Mouse (Mus musculus): ENCODE measurements around the gene Rhox2e. TPM values are rescaled to one million over a fixed set of nuclear protein-coding genes. Genes with fewer than 3 reads are reported as not detected.
"Not testable (repeated sequence)": the region's sequence is repeated elsewhere in the genome, so short reads cannot be mapped to it uniquely, and the experiment has no call there.

The Rhox2e gene
- not detected in 2 replicates for polyA plus RNA-seq (2015; fragmentation: Nextera tagmentation; extraction: Ambion mirVana)

GRCm38 (mm10) chrX:37530152-37530551 lies at the start of gene Rhox2e:
Rhox2e (plus strand) TSS chrX:37530452.
- H3K9ac ChIP-seq; H3K4me2 ChIP-seq (replicated peaks); H3K9me3 ChIP-seq; H3K27me3 ChIP-seq; H3K4me1 ChIP-seq; H3K4me3 ChIP-seq; ATAC-seq (ENCODE audit: low FRiP score, low read depth); H3K36me3 ChIP-seq; H3K27ac ChIP-seq: not testable (repeated sequence)
- WGBS = 92% methylated on average over 2 of the region's 8 CpGs

- H3K9ac ChIP-seq; ATAC-seq (ENCODE audit: low FRiP score, low read depth); H3K4me1 ChIP-seq; H3K4me3 ChIP-seq; H3K4me2 ChIP-seq (replicated peaks); H3K36me3 ChIP-seq; H3K9me3 ChIP-seq; H3K27ac ChIP-seq; H3K27me3 ChIP-seq: not testable (repeated sequence)
- WGBS = 95% methylated on average over 15 of the region's 18 CpGs
Measured at GRCm38 (mm10) chrX:37514059-37514458, 16.2 kb upstream of the Rhox2e start, which contains the start of gene Rhox4d. Rhox4d (plus strand) TSS chrX:37514359.

DNA sequence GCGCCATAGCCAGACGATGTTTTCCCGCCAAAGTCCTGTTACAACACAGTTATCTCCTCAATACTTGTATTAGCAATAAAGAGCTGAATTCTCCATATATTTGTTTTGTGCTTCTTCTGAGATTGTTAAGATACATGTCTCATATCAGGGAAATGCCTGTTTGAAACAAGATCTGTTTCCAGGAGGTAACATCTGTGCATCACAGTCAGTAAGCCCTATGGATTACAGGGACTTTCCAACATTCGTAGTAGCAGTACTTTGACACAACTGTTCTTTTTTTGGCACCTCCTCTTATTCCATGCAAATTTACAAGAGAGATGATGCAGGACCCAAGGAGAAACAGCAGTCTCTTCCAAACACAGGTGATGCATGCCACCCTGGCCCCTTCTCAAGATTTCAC lies 11.5 kb downstream of the Rhox2e start, which contains the start of gene Rhox3e:
Gene Rhox3e (plus strand): TSS at position 301 of the 400 bp plus-strand sequence.
- not testable (repeated sequence) for H3K9ac ChIP-seq; H3K27ac ChIP-seq; H3K9me3 ChIP-seq; ATAC-seq (ENCODE audit: low FRiP score, low read depth); H3K4me2 ChIP-seq (replicated peaks); H3K4me1 ChIP-seq; H3K4me3 ChIP-seq; H3K36me3 ChIP-seq; H3K27me3 ChIP-seq
- no CpG with 5 or more reads among the region's 4 CpGs for WGBS

- not testable (repeated sequence) for H3K9ac ChIP-seq; ATAC-seq (ENCODE audit: low FRiP score, low read depth); H3K4me2 ChIP-seq (replicated peaks); H3K27me3 ChIP-seq; H3K36me3 ChIP-seq; H3K27ac ChIP-seq; H3K4me1 ChIP-seq; H3K9me3 ChIP-seq; H3K4me3 ChIP-seq
- 98% methylated on average over 8 of the region's 18 CpGs for WGBS
Measured at GRCm38 (mm10) chrX:37557112-37557511, 26.9 kb downstream of the Rhox2e start, which contains the start of gene Rhox4e. Rhox4e (plus strand) TSS chrX:37557412.

GRCm38 (mm10) chrX:37571105-37571504 lies 40.9 kb downstream of the Rhox2e start, which contains the start of gene Rhox2f:
Rhox2f (plus strand) TSS chrX:37571405.
- not testable (repeated sequence) for H3K9me3 ChIP-seq; ATAC-seq (ENCODE audit: low FRiP score, low read depth); H3K27ac ChIP-seq; H3K36me3 ChIP-seq; H3K9ac ChIP-seq; H3K27me3 ChIP-seq; H3K4me3 ChIP-seq; H3K4me2 ChIP-seq (replicated peaks); H3K4me1 ChIP-seq
- WGBS = 93% methylated on average over 8 of the region's 8 CpGs

DNA sequence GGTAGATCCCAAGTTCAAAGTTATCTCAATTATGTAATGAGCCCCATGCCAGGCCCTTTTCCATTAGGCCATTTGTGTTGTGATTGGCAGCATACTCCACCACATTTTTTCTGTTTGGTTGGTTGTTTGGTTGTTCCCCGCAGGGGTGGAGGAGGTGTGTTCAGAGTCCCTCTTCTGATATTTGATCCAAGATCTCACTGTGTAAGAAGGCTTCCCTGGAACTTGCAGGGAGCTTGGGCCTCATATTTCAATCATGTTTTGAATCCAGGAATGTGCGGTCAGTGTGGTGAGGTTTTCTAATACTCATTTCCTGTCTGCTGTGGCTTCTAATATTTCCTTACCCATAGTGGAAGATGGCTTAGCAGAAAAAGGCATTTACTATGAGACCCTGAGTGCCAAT lies 42.4 kb downstream of the Rhox2e start:
- not testable (repeated sequence) for H3K27me3 ChIP-seq; H3K4me3 ChIP-seq; H3K36me3 ChIP-seq; H3K9me3 ChIP-seq; H3K27ac ChIP-seq; H3K4me2 ChIP-seq (replicated peaks); H3K9ac ChIP-seq; H3K4me1 ChIP-seq; ATAC-seq (ENCODE audit: low FRiP score, low read depth)
- 32% methylated on average over 2 of the region's 2 CpGs for WGBS

- ATAC-seq (ENCODE audit: low FRiP score, low read depth); H3K36me3 ChIP-seq: not testable (repeated sequence)
Measured at GRCm38 (mm10) chrX:37580692-37581091, 50.4 kb downstream of the Rhox2e start, which contains the start of gene Rhox3f. Rhox3f (plus strand) TSS chrX:37580992.

More at GRCm38 (mm10) chrX:37580692-37581091, 50.4 kb downstream of the Rhox2e start, which contains the start of gene Rhox3f:
- not testable (repeated sequence) for H3K4me3 ChIP-seq; H3K9ac ChIP-seq; H3K27me3 ChIP-seq; H3K4me2 ChIP-seq (replicated peaks); H3K27ac ChIP-seq; H3K4me1 ChIP-seq; H3K9me3 ChIP-seq

Other genes with a start within 250 kb of the Rhox2e start
- gene Rhox3a2, start 150.4 kb upstream of the Rhox2e start, polyA plus RNA-seq (2015; fragmentation: Nextera tagmentation; extraction: Ambion mirVana) = not detected in 2 replicates
- 0.67 and 1.2 TPM in 2 replicates for gene Rhox4a2, start 139.6 kb upstream of the Rhox2e start, polyA plus RNA-seq (2015; fragmentation: Nextera tagmentation; extraction: Ambion mirVana)
- not detected in 2 replicates for gene Rhox2b, start 118.4 kb upstream of the Rhox2e start, polyA plus RNA-seq (2015; fragmentation: Nextera tagmentation; extraction: Ambion mirVana)
- 0.42 TPM in 1 of 2 replicates, not detected in the other for gene Rhox4b, start 98.0 kb upstream of the Rhox2e start, polyA plus RNA-seq (2015; fragmentation: Nextera tagmentation; extraction: Ambion mirVana)
- 0.19 TPM in 1 of 2 replicates, not detected in the other for gene Rhox2c, start 76.8 kb upstream of the Rhox2e start, polyA plus RNA-seq (2015; fragmentation: Nextera tagmentation; extraction: Ambion mirVana)
- gene Rhox3c, start 71.9 kb upstream of the Rhox2e start, polyA plus RNA-seq (2015; fragmentation: Nextera tagmentation; extraction: Ambion mirVana) = not detected in 2 replicates
- gene Rhox4c, start 50.1 kb upstream of the Rhox2e start, polyA plus RNA-seq (2015; fragmentation: Nextera tagmentation; extraction: Ambion mirVana) = not detected in 2 replicates
- gene Rhox2d, start 37.0 kb upstream of the Rhox2e start, polyA plus RNA-seq (2015; fragmentation: Nextera tagmentation; extraction: Ambion mirVana) = not detected in 2 replicates
- not detected in 2 replicates for gene Rhox4d, start 16.1 kb upstream of the Rhox2e start, polyA plus RNA-seq (2015; fragmentation: Nextera tagmentation; extraction: Ambion mirVana)
- gene Rhox3e, start 11.6 kb downstream of the Rhox2e start, polyA plus RNA-seq (2015; fragmentation: Nextera tagmentation; extraction: Ambion mirVana) = not detected in 2 replicates
- 0.42 TPM in 1 of 2 replicates, not detected in the other for gene Rhox4e, start 27.0 kb downstream of the Rhox2e start, polyA plus RNA-seq (2015; fragmentation: Nextera tagmentation; extraction: Ambion mirVana)
- gene Rhox2f, start 41.0 kb downstream of the Rhox2e start, polyA plus RNA-seq (2015; fragmentation: Nextera tagmentation; extraction: Ambion mirVana) = not detected in 2 replicates
- not detected in 2 replicates for gene Rhox3f, start 50.5 kb downstream of the Rhox2e start, polyA plus RNA-seq (2015; fragmentation: Nextera tagmentation; extraction: Ambion mirVana)
- not detected in 2 replicates for gene Rhox4f, start 77.3 kb downstream of the Rhox2e start, polyA plus RNA-seq (2015; fragmentation: Nextera tagmentation; extraction: Ambion mirVana)
- gene Rhox3g, start 98.2 kb downstream of the Rhox2e start, polyA plus RNA-seq (2015; fragmentation: Nextera tagmentation; extraction: Ambion mirVana) = not detected in 2 replicates
- not detected in 2 replicates for gene Rhox2g, start 113.0 kb downstream of the Rhox2e start, polyA plus RNA-seq (2015; fragmentation: Nextera tagmentation; extraction: Ambion mirVana)
- gene Rhox4g, start 120.9 kb downstream of the Rhox2e start, polyA plus RNA-seq (2015; fragmentation: Nextera tagmentation; extraction: Ambion mirVana) = not detected in 2 replicates
- gene Rhox3h, start 138.3 kb downstream of the Rhox2e start, polyA plus RNA-seq (2015; fragmentation: Nextera tagmentation; extraction: Ambion mirVana) = not detected in 2 replicates
- gene Rhox2h, start 142.8 kb downstream of the Rhox2e start, polyA plus RNA-seq (2015; fragmentation: Nextera tagmentation; extraction: Ambion mirVana) = not detected in 2 replicates

Measured in limb, embryonic 13.5 days (tissue).